Mouse (Mus musculus) heart, postnatal 0 days (tissue): ENCODE data around the gene 2410131K14Rik.

ENCODE experiments used
- CTCF ChIP-seq: IDR thresholded peaks from 2 replicates; pipeline ENCODE4 v1.5.1; 2016; ENCODE audit warnings: antibody characterized with exemption, control low read depth, low read depth
- EP300 ChIP-seq: IDR thresholded peaks from 2 replicates; pipeline ENCODE4 v1.6.1; 2016; ENCODE audit warnings: antibody characterized with exemption, low read depth

- TF ChIP-seq EP300 (no peak), CTCF (no peak)
These were observed 8.1 kb upstream of the 2410131K14Rik start for GRCm38 (mm10) chr5:118236891-118237290.
